ENCODE assay signal across 8 mouse cellular contexts in genomic region chr14:24841715-24842496, GRCm38 (mm10).
A peak's percentile ranks its signal among the peaks of the same experiment; 100 is the strongest.
DNase-seq lines count a peak whose midpoint lies in the region; ATAC-seq lines count a peak whose summit lies in the region.

No protein-coding gene starts in this region.

- peak overlapping the region; percentile 76 for H3K27ac ChIP-seq in embryonic facial prominence, embryonic 10.5 days (replicated peaks)
- H3K27ac ChIP-seq in midbrain, embryonic 11.5 days (ENCODE audit: low read depth, low read length), result peak overlapping the region; percentile 81
- no peak overlapping the region for H3K27ac ChIP-seq in liver, embryonic 12.5 days

- ATAC-seq in midbrain, embryonic 11.5 days (ENCODE audit: low FRiP score), result peak; percentile 85
- ATAC-seq in CD4-positive, CD25-positive, alpha-beta regulatory T cell, adult 4 months, result no peak
- ATAC-seq in liver, embryonic 12.5 days, result no peak

- 0 out of 2 replicates have a peak, but pooled peaks cover 4% of the 10 kb centered on the region for H3K27me3 ChIP-seq in embryonic facial prominence, embryonic 10.5 days (replicated peaks; ENCODE audit: low read depth, poor library complexity, severe bottlenecking)
- no peaks in the 10 kb centered on the region for H3K27me3 ChIP-seq in midbrain, embryonic 11.5 days (ENCODE audit: control insufficient read depth, insufficient read depth, low read length)
- H3K27me3 ChIP-seq in liver, embryonic 12.5 days (replicated peaks), result no peaks in the 10 kb centered on the region

- no peaks in the 10 kb centered on the region for H3K36me3 ChIP-seq in embryonic facial prominence, embryonic 10.5 days (replicated peaks)
- no peaks in the 10 kb centered on the region for H3K36me3 ChIP-seq in midbrain, embryonic 11.5 days (ENCODE audit: control insufficient read depth, insufficient read depth, low read length)
- H3K36me3 ChIP-seq in liver, embryonic 12.5 days, result no peaks in the 10 kb centered on the region

- 29% methylated on average over 17 of the region's 17 CpGs for WGBS in embryonic facial prominence, embryonic 10.5 days
- 22% methylated on average over 17 of the region's 17 CpGs for WGBS in midbrain, embryonic 11.5 days
- 66% methylated on average over 17 of the region's 17 CpGs for WGBS in liver, embryonic 12.5 days (ENCODE audit: insufficient replicate concordance)

- peak overlapping the region; percentile 28 for H3K4me3 ChIP-seq in embryonic facial prominence, embryonic 10.5 days
- no peak overlapping the region for H3K4me3 ChIP-seq in midbrain, embryonic 11.5 days (ENCODE audit: low read depth, low read length)
- H3K4me3 ChIP-seq in liver, embryonic 12.5 days, result no peak overlapping the region

- H3K9ac ChIP-seq in midbrain, embryonic 11.5 days (ENCODE audit: low read length), result peak overlapping the region; percentile 45
- no peak overlapping the region for H3K9ac ChIP-seq in liver, embryonic 12.5 days

- peak; percentile 93 for DNase-seq in brain, adult 2 months (ENCODE audit: low read depth, low spot score)
- peak; percentile 54 for DNase-seq in embryonic facial prominence, embryonic 10.5 days (ENCODE audit: low spot score)
- DNase-seq in layer of hippocampus, adult 11-12 months (ENCODE audit: low spot score), result peak; percentile 83
- peak; percentile 94 for DNase-seq in midbrain, embryonic 11.5 days (ENCODE audit: low spot score, missing footprints)
- DNase-seq in kidney, adult 8-10 months, result no peak
- no peak for DNase-seq in gastrocnemius, postnatal 4 days (ENCODE audit: low spot score in 2 of 2)

- peaks cover 25% of the 10 kb centered on the region for H3K4me1 ChIP-seq in embryonic facial prominence, embryonic 10.5 days
- peaks cover 23% of the 10 kb centered on the region for H3K4me1 ChIP-seq in midbrain, embryonic 11.5 days (ENCODE audit: control insufficient read depth, insufficient read depth, low read length)
- no peaks in the 10 kb centered on the region for H3K4me1 ChIP-seq in liver, embryonic 12.5 days

- H3K4me2 ChIP-seq in midbrain, embryonic 11.5 days, result peak overlapping the region; percentile 17; the same call in 1 of the 2 replicates
- H3K4me2 ChIP-seq in liver, embryonic 12.5 days, result no peak overlapping the region

- no peaks in the 10 kb centered on the region for H3K9me3 ChIP-seq in embryonic facial prominence, embryonic 10.5 days
- no peaks in the 10 kb centered on the region for H3K9me3 ChIP-seq in midbrain, embryonic 11.5 days (ENCODE audit: control insufficient read depth, low read length)
- H3K9me3 ChIP-seq in liver, embryonic 12.5 days (replicated peaks), result no peaks in the 10 kb centered on the region

Comparison
In these comparisons a context has a peak if more than half of its experiments do, and no peak if none do; other contexts are left out.
1. DNase-seq: peak in brain, adult 2 months (single experiment), embryonic facial prominence, embryonic 10.5 days (single experiment), layer of hippocampus, adult 11-12 months (single experiment) and midbrain, embryonic 11.5 days (single experiment); none in kidney, adult 8-10 months (0 of 2) and gastrocnemius, postnatal 4 days (0 of 2).